Mouse (Mus musculus) megakaryocyte progenitor cell, adult 5-6 weeks (primary cell): Measurements from ENCODE around the gene Gm49027. TPM values are rescaled to one million over a fixed set of nuclear protein-coding genes. Genes with fewer than 3 reads are reported as not detected.
"Not testable (repeated sequence)": the region's sequence is repeated elsewhere in the genome, so short reads cannot be mapped to it uniquely, and the experiment has no call there.

Source experiments
- ATAC-seq: replicated peaks from 2 replicates; pipeline ENCODE4 v1.8.0; 2016; ENCODE audit warnings: mild to moderate bottlenecking, moderate TSS enrichment, inconsistent platforms; ENCODE audit not compliant: poor library complexity
- total RNA-seq, 2 experiments: library from RNA; stranded (forward) in 1 of 2; stranded (reverse) in 1 of 2; fragments of 157-497, 149-512 nt in 1 of 2; fragments of 200-1000 nt in 1 of 2; gene quantifications; 2 replicates each; pipeline versions ENCODE4 v1.2.3 to v1.2.4; 2015 to 2017

The Gm49027 gene
- total RNA-seq (2015) (0.17 TPM in 1 of 2 replicates, not detected in the other), total RNA-seq (2017) (0.17 TPM in 1 of 2 replicates, not detected in the other)

- ATAC-seq, result peak; percentile 53
These were observed at the start of gene Gm49027 for GRCm38 (mm10) chr5:123525281-123525680. Gene Gm49027, minus strand, starts transcription at chr5:123525488.

GRCm38 (mm10) chr5:123573362-123573761, 48.1 kb upstream of the Gm49027 start:
- ATAC-seq, result no peak

GRCm38 (mm10) chr5:123572357-123573186, 47.3 kb upstream of the Gm49027 start, which contains the start of gene Vps33a:
Gene Vps33a, minus strand, starts transcription at chr5:123573038.
- peak; percentile 97 for ATAC-seq

GRCm38 (mm10) chr5:123561128-123561527, 35.8 kb upstream of the Gm49027 start:
- ATAC-seq, result no peak

GRCm38 (mm10) chr5:123559588-123559987, 34.3 kb upstream of the Gm49027 start:
- no peak for ATAC-seq

- no peak for ATAC-seq
These were observed 31.2 kb upstream of the Gm49027 start for GRCm38 (mm10) chr5:123556451-123556850.

- ATAC-seq, result peak; percentile 86
These were observed 30.4 kb upstream of the Gm49027 start for GRCm38 (mm10) chr5:123555693-123556092.

GRCm38 (mm10) chr5:123533801-123534200, 8.5 kb upstream of the Gm49027 start:
- no peak for ATAC-seq

- no peak for ATAC-seq
These were observed 4.8 kb upstream of the Gm49027 start for GRCm38 (mm10) chr5:123530056-123530455.

- no peak for ATAC-seq
These were observed 3.4 kb upstream of the Gm49027 start for GRCm38 (mm10) chr5:123528641-123529040.

- no peak for ATAC-seq
These were observed 718 bp upstream of the Gm49027 start for GRCm38 (mm10) chr5:123525916-123526495.

- peak; percentile 76 for ATAC-seq
These were observed 916 bp downstream of the Gm49027 start for GRCm38 (mm10) chr5:123524393-123524750.

- peak; percentile 94 for ATAC-seq
These were observed 1.4 kb downstream of the Gm49027 start, which contains the start of gene Diablo for GRCm38 (mm10) chr5:123523692-123524392. Gene Diablo, minus strand, starts transcription at chr5:123524176.

GRCm38 (mm10) chr5:123522166-123522565, 3.1 kb downstream of the Gm49027 start:
- no peak for ATAC-seq

GRCm38 (mm10) chr5:123521621-123522020, 3.7 kb downstream of the Gm49027 start:
- no peak for ATAC-seq

- ATAC-seq, result no peak
These were observed 4.6 kb downstream of the Gm49027 start for GRCm38 (mm10) chr5:123520666-123521065.

- ATAC-seq, result no peak
These were observed 10.4 kb downstream of the Gm49027 start for GRCm38 (mm10) chr5:123514871-123515270.

- ATAC-seq, result peak; percentile 85
These were observed 13.2 kb downstream of the Gm49027 start for GRCm38 (mm10) chr5:123512102-123512501.

GRCm38 (mm10) chr5:123511426-123511825, 13.9 kb downstream of the Gm49027 start:
- not testable (repeated sequence) for ATAC-seq

- ATAC-seq, result no peak
These were observed 15.1 kb downstream of the Gm49027 start, which contains the start of gene B3gnt4 for GRCm38 (mm10) chr5:123510160-123510559. Gene B3gnt4, plus strand, starts transcription at chr5:123510460.

- ATAC-seq, result no peak
These were observed 16.4 kb downstream of the Gm49027 start for GRCm38 (mm10) chr5:123508921-123509320.
